Mouse (Mus musculus): ENCODE measurements around the gene Hp1bp3. TPM values are rescaled to one million over a fixed set of nuclear protein-coding genes. Genes with fewer than 3 reads are reported as not detected.

Gene Hp1bp3
- polyA plus RNA-seq, 1 experiment from 2014 or later = 193 TPM

Other genes starting within 250 kb of the Hp1bp3 start
- 48.2 and 51.9 TPM in 2 replicates for gene Eif4g3, start 223.3 kb upstream of the Hp1bp3 start, polyA plus RNA-seq (2016; fragmentation: Nextera tagmentation; extraction: Ambion mirVana)
- 0.87 and 1.9 TPM in 2 replicates for gene Sh2d5, start 34.1 kb downstream of the Hp1bp3 start, polyA plus RNA-seq (2016; fragmentation: Nextera tagmentation; extraction: Ambion mirVana)
- 1.0 and 1.3 TPM in 2 replicates for gene Kif17, start 34.1 kb downstream of the Hp1bp3 start, polyA plus RNA-seq (2016; fragmentation: Nextera tagmentation; extraction: Ambion mirVana)
- 289 and 299 TPM in 2 replicates for gene Ddost, start 88.4 kb downstream of the Hp1bp3 start, polyA plus RNA-seq (2016; fragmentation: Nextera tagmentation; extraction: Ambion mirVana)
- gene Pink1, start 110.0 kb downstream of the Hp1bp3 start, polyA plus RNA-seq (2016; fragmentation: Nextera tagmentation; extraction: Ambion mirVana) = 55.8 and 57.4 TPM in 2 replicates
- gene Cda, start 151.7 kb downstream of the Hp1bp3 start, polyA plus RNA-seq (2016; fragmentation: Nextera tagmentation; extraction: Ambion mirVana) = 4.0 and 4.2 TPM in 2 replicates
- not detected in 2 replicates for gene Fam43b, start 180.2 kb downstream of the Hp1bp3 start, polyA plus RNA-seq (2016; fragmentation: Nextera tagmentation; extraction: Ambion mirVana)
- gene Mul1, start 218.4 kb downstream of the Hp1bp3 start, polyA plus RNA-seq (2016; fragmentation: Nextera tagmentation; extraction: Ambion mirVana) = 15.4 and 20.8 TPM in 2 replicates
- gene Camk2n1, start 238.0 kb downstream of the Hp1bp3 start, polyA plus RNA-seq (2016; fragmentation: Nextera tagmentation; extraction: Ambion mirVana) = 1.2 and 1.6 TPM in 2 replicates